Mouse (Mus musculus) neural tube, embryonic 13.5 days (tissue): ENCODE measurements around the gene Mlst8. TPM values are rescaled to one million over a fixed set of nuclear protein-coding genes. Genes with fewer than 3 reads are reported as not detected.
"Not testable (repeated sequence)": the region's sequence is repeated elsewhere in the genome, so short reads cannot be mapped to it uniquely, and the experiment has no call there.

Experiments
- ATAC-seq: fragments of 200-750 bp; cut with Nextera tagmentation; 2 replicates; pipeline ENCODE4 v1.8.0; 2017; ENCODE audit warnings: low read depth, mild to moderate bottlenecking, moderate TSS enrichment, moderate library complexity
- H3K27ac ChIP-seq: fragments of 300-500 bp; sonication (generic); replicated peaks from 2 replicates; pipeline ENCODE4 v1.5.1; 2015; ENCODE audit warnings: moderate library complexity, mild to moderate bottlenecking, inconsistent platforms
- H3K27me3 ChIP-seq: fragments of 300-500 bp; sonication (generic); 2 replicates; pipeline ENCODE4 v1.6.1; 2015; ENCODE audit warnings: mild to moderate bottlenecking, inconsistent platforms
- H3K36me3 ChIP-seq: fragments of 300-500 bp; sonication (generic); 2 replicates; pipeline ENCODE4 v1.6.1; 2015; ENCODE audit warnings: mild to moderate bottlenecking, inconsistent platforms
- H3K4me1 ChIP-seq: fragments of 300-500 bp; sonication (generic); replicated peaks from 2 replicates; pipeline ENCODE4 v1.6.1; 2015; ENCODE audit warnings: inconsistent platforms
- H3K4me2 ChIP-seq: fragments of 300-500 bp; sonication (generic); 2 replicates; pipeline ENCODE4 v1.6.1; 2015; ENCODE audit warnings: inconsistent platforms, mild to moderate bottlenecking, moderate library complexity
- H3K4me3 ChIP-seq: fragments of 300-500 bp; sonication (generic); 2 replicates; pipeline ENCODE4 v1.5.1; 2015; ENCODE audit warnings: mild to moderate bottlenecking, inconsistent platforms
- H3K9ac ChIP-seq: fragments of 300-500 bp; sonication (generic); 2 replicates; pipeline ENCODE4 v1.6.1; 2015; ENCODE audit warnings: moderate library complexity, mild to moderate bottlenecking, inconsistent platforms
- H3K9me3 ChIP-seq: fragments of 300-500 bp; sonication (generic); 2 replicates; pipeline ENCODE4 v1.6.1; 2016; ENCODE audit warnings: inconsistent platforms
- WGBS: fragments of 180-500 bp; shearing (Covaris S2); methylation state at CpG from one replicate; pipeline ENCODE4 v1.1.7; 2015; 5-methylcytosine and 5-hydroxymethylcytosine counted together
- polyA plus RNA-seq: library from polyadenylated mRNA; unstranded; fragments of >200 nt; fragmentation: Nextera tagmentation; extraction: Ambion mirVana; gene quantifications from 2 replicates; pipeline ENCODE4 v1.2.1, GENCODE M21; 2015

Gene Mlst8
- polyA plus RNA-seq, 1 experiment from 2014 or later: 35.7 TPM

DNA sequence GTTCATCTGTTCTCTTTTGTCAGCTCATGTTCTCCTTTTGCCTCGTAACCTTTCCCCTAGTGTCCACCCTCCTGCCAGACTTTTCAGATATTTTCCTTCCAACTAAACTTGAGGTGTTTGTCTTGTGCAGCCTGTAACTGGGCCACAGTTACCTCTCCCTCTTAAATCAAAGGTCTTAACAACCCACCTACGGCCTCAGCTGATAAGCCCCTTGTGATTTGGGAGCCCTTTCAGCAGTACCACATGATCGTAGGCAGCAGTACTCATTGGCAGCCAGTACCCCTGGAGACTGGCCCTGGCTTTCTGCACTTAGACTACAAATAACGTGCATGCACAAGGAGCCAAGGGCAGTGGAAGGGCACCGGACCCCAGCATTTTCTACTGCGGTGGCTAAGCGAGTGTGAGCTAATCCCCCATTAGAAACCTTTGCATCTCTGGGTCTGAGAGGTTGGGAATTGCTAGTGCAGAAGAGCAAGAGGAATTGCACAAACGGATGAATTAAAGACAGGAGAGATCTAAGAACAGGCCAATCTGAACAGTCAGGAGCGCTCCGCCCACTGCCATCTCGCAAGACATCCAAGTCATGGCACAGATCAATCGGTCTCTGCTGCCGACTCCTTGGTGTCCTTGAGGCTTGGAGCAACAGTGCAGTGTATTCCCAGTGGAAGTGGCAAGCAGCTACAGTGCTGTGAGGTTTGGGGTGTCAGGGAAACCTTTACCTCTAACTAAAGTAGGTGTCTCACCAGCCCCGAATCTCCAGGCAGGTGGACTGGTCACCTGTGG is 49.5 kb downstream of the Mlst8 start:
- no peak for ATAC-seq
- no peak overlapping the region for H3K4me3 ChIP-seq
- no peak overlapping the region for H3K4me2 ChIP-seq
- H3K27me3 ChIP-seq: no peaks in the 10 kb centered on the region
- H3K4me1 ChIP-seq: peaks cover 29% of the 10 kb centered on the region
- H3K27ac ChIP-seq: no peak overlapping the region
- H3K9me3 ChIP-seq: no peaks in the 10 kb centered on the region
- 78% methylated on average over 14 of the region's 14 CpGs for WGBS
- H3K9ac ChIP-seq: no peak overlapping the region
- peaks cover 22% of the 10 kb centered on the region for H3K36me3 ChIP-seq

DNA sequence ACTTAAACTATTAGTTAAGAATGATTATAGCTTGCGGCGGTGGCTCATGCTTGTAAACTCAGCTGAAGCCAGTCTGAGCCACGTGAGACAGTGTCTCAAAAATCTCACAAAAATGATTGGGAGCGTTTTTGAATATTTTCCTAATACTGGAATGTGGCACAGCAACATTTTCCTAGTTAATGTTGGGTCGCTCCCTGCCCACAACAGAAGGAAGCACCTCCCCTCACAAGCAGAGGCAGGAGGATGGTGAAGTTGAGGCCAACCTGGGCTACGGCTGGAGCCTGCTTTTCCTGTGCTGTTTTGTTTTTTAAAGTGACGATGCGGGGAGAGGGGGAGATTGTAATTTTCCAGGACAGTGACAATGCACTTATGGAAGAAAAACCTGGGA is 51.7 kb downstream of the Mlst8 start:
- Histone ChIP-seq H3K27me3 (no peaks in the 10 kb centered on the region), H3K4me2 (peak overlapping the region; percentile 56), H3K36me3 (peaks cover 31% of the 10 kb centered on the region), H3K4me1 (peaks cover 29% of the 10 kb centered on the region), H3K9me3 (no peaks in the 10 kb centered on the region), H3K4me3 (peak overlapping the region; percentile 65), H3K9ac (peak overlapping the region; percentile 81), H3K27ac (peak overlapping the region; percentile 97)
- WGBS: 4% methylated on average over 8 of the region's 8 CpGs
- no peak for ATAC-seq

- H3K27ac ChIP-seq: peak within 1 kb of the TSS; percentile 97
- H3K9ac ChIP-seq: peak within 1 kb of the TSS; percentile 81
- peaks cover 37% of the 10 kb centered on the region for H3K36me3 ChIP-seq
- peak; percentile 97 for ATAC-seq
- WGBS: 0% methylated on average over 48 of the region's 48 CpGs
- H3K9me3 ChIP-seq: no peaks in the 10 kb centered on the region
- peak within 1 kb of the TSS; percentile 56 for H3K4me2 ChIP-seq
- H3K4me3 ChIP-seq: peak within 1 kb of the TSS; percentile 65
- H3K4me1 ChIP-seq: peaks cover 29% of the 10 kb centered on the region
- H3K27me3 ChIP-seq: no peaks in the 10 kb centered on the region
Observed at GRCm38 (mm10) chr17:24426471-24427169, 52.3 kb downstream of the Mlst8 start, which contains the start of gene Eci1. TSS of gene Eci1 (plus strand) at chr17:24426641.

GRCm38 (mm10) chr17:24425905-24426304 is 53.0 kb downstream of the Mlst8 start:
- Histone ChIP-seq H3K27ac (peak overlapping the region; percentile 97), H3K36me3 (peaks cover 44% of the 10 kb centered on the region), H3K4me3 (peak overlapping the region; percentile 65), H3K4me1 (peaks cover 29% of the 10 kb centered on the region), H3K9me3 (no peaks in the 10 kb centered on the region), H3K27me3 (no peaks in the 10 kb centered on the region), H3K9ac (0 out of 2 replicates have a peak overlapping the region, but pooled peaks have one; percentile 81), H3K4me2 (peak overlapping the region; percentile 56)
- no peak for ATAC-seq
- 86% methylated on average over 7 of the region's 7 CpGs for WGBS

GRCm38 (mm10) chr17:24425326-24425725 is 53.6 kb downstream of the Mlst8 start:
- not testable (repeated sequence) for H3K9me3 ChIP-seq

DNA sequence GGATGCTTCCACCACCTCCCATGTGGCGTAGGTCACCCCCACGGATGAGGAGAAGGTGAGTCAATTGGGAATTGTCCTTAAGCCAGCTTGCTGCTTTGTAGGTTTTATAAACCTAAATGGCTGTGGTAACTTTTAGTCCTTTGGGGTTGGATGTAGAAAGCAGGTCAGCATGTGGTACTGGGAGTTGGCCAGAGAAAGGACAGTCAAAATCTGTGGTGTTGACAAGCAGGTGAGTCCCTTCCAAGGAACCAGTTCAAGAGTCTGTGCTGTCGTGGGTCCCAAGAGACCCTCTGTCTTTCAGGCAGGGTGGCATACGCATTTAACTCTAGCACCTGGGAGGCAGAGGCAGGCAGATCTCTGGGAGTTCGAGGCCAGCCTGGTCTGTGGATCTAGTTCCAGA is 54.4 kb downstream of the Mlst8 start:
- Histone ChIP-seq H3K4me2 (no peak overlapping the region), H3K9me3 (no peaks in the 10 kb centered on the region), H3K27ac (no peak overlapping the region), H3K9ac (no peak overlapping the region), H3K27me3 (no peaks in the 10 kb centered on the region), H3K4me3 (no peak overlapping the region), H3K4me1 (peaks cover 25% of the 10 kb centered on the region), H3K36me3 (peaks cover 58% of the 10 kb centered on the region)
- ATAC-seq: no peak
- WGBS: 90% methylated on average over 5 of the region's 5 CpGs

More at GRCm38 (mm10) chr17:24425326-24425725, 53.6 kb downstream of the Mlst8 start:
- H3K9ac ChIP-seq, H3K27me3 ChIP-seq, H3K4me3 ChIP-seq, ATAC-seq, H3K4me2 ChIP-seq, H3K27ac ChIP-seq: not testable (repeated sequence)
- Histone ChIP-seq H3K36me3 (peaks cover 50% of the 10 kb centered on the region), H3K4me1 (peaks cover 29% of the 10 kb centered on the region)
- WGBS: 95% methylated on average over 6 of the region's 8 CpGs

Other genes starting within 250 kb of the Mlst8 start
- 14.5 and 20.9 TPM in 2 replicates for gene Ccnf, start 227.6 kb downstream of the Mlst8 start, polyA plus RNA-seq
- gene Abca17, start 128.0 kb downstream of the Mlst8 start, polyA plus RNA-seq: 0.31 and 0.44 TPM in 2 replicates
- 23.9 and 24.7 TPM in 2 replicates for gene Abca3, start 127.1 kb downstream of the Mlst8 start, polyA plus RNA-seq
- gene Rnps1, start 64.5 kb downstream of the Mlst8 start, polyA plus RNA-seq: 307 and 315 TPM in 2 replicates
- gene Eci1, start 52.4 kb downstream of the Mlst8 start, polyA plus RNA-seq: 57.6 and 61.2 TPM in 2 replicates
- gene Dnase1l2, start 36.0 kb downstream of the Mlst8 start, polyA plus RNA-seq: 5.5 and 6.5 TPM in 2 replicates
- gene E4f1, start 8.8 kb downstream of the Mlst8 start, polyA plus RNA-seq: 39.7 and 41.6 TPM in 2 replicates
- 54.9 and 57.4 TPM in 2 replicates for gene Pgp, start 8.7 kb downstream of the Mlst8 start, polyA plus RNA-seq
- not detected in 2 replicates for gene Bricd5, start 5.2 kb downstream of the Mlst8 start, polyA plus RNA-seq
- 35.0 and 35.3 TPM in 2 replicates for gene Caskin1, start 9.5 kb upstream of the Mlst8 start, polyA plus RNA-seq
- gene Traf7, start 48.9 kb upstream of the Mlst8 start, polyA plus RNA-seq: 70.1 and 82.9 TPM in 2 replicates
- gene Rab26, start 55.1 kb upstream of the Mlst8 start, polyA plus RNA-seq: 1.5 and 1.6 TPM in 2 replicates
- 20.1 and 22.9 TPM in 2 replicates for gene Pkd1, start 70.8 kb upstream of the Mlst8 start, polyA plus RNA-seq
- gene Tsc2, start 153.6 kb upstream of the Mlst8 start, polyA plus RNA-seq: 62.5 and 73.0 TPM in 2 replicates
- gene Nthl1, start 153.6 kb upstream of the Mlst8 start, polyA plus RNA-seq: 7.4 and 9.7 TPM in 2 replicates
- 35.4 and 42.6 TPM in 2 replicates for gene Slc9a3r2, start 171.2 kb upstream of the Mlst8 start, polyA plus RNA-seq
- gene Npw, start 179.4 kb upstream of the Mlst8 start, polyA plus RNA-seq: not detected in 2 replicates
- 20.9 and 22.2 TPM in 2 replicates for gene Zfp598, start 190.6 kb upstream of the Mlst8 start, polyA plus RNA-seq
- 94.2 and 114 TPM in 2 replicates for gene Syngr3, start 210.9 kb upstream of the Mlst8 start, polyA plus RNA-seq
- gene Gfer, start 217.1 kb upstream of the Mlst8 start, polyA plus RNA-seq: 34.3 and 39.6 TPM in 2 replicates
- 1.1 and 1.5 TPM in 2 replicates for gene Noxo1, start 217.2 kb upstream of the Mlst8 start, polyA plus RNA-seq
- 58.4 and 64.0 TPM in 2 replicates for gene Tbl3, start 228.6 kb upstream of the Mlst8 start, polyA plus RNA-seq
- 0.18 TPM in 1 of 2 replicates, not detected in the other for gene Rnf151, start 239.0 kb upstream of the Mlst8 start, polyA plus RNA-seq
- 759 and 773 TPM in 2 replicates for gene Rps2, start 239.0 kb upstream of the Mlst8 start, polyA plus RNA-seq
- 261 and 273 TPM in 2 replicates for gene Ndufb10, start 245.4 kb upstream of the Mlst8 start, polyA plus RNA-seq
- not detected in 2 replicates for gene Rpl3l, start 248.7 kb upstream of the Mlst8 start, polyA plus RNA-seq